Mouse (Mus musculus): ENCODE results near the gene Cercam. TPM values are rescaled to one million over a fixed set of nuclear protein-coding genes. Genes with fewer than 3 reads are reported as not detected.
"Not testable (repeated sequence)": the region's sequence is repeated elsewhere in the genome, so short reads cannot be mapped to it uniquely, and the experiment has no call there.

Gene Cercam
- polyA plus RNA-seq, 1 experiment from 2014 or later: 14.8 TPM

- no peaks in the 10 kb centered on the region for H3K9me3 ChIP-seq (ENCODE audit: control insufficient read depth, low read length)
- H3K9ac ChIP-seq (ENCODE audit: low read length): no peak overlapping the region
- WGBS: 83% methylated on average over 10 of the region's 10 CpGs
- H3K27me3 ChIP-seq (ENCODE audit: control insufficient read depth, insufficient read depth, low read length): no peaks in the 10 kb centered on the region
- H3K36me3 ChIP-seq (ENCODE audit: control insufficient read depth, insufficient read depth, low read length): peaks cover 8% of the 10 kb centered on the region
- ATAC-seq (ENCODE audit: insufficient number of reproducible peaks, insufficient read depth, low FRiP score, low read depth): no peak
- H3K4me3 ChIP-seq (ENCODE audit: control insufficient read depth in 1 of 2, insufficient read depth in 1 of 2, low read depth in 1 of 2, low read length in 2 of 2): no peak overlapping the region
- H3K4me2 ChIP-seq (ENCODE audit: low read length): no peak overlapping the region
- H3K4me1 ChIP-seq (ENCODE audit: control insufficient read depth in 2 of 2, insufficient read depth in 2 of 2, low read length in 2 of 2): peaks cover 7 to 10% of the 10 kb centered on the region in 2 experiments; a peak in 2 of 4 replicates
- H3K27ac ChIP-seq (replicated peaks in 1 of 2; ENCODE audit: control insufficient read depth in 1 of 2, insufficient read depth in 1 of 2, low read depth in 2 of 2, low read length in 2 of 2): no peak overlapping the region
These were observed 3.8 kb downstream of the Cercam start for GRCm38 (mm10) chr2:29872581-29873295.

GRCm38 (mm10) chr2:29873801-29874200 is 4.8 kb downstream of the Cercam start:
- peaks cover 7% of the 10 kb centered on the region in 2 experiments; a peak in 2 of 4 replicates for H3K4me1 ChIP-seq (ENCODE audit: control insufficient read depth in 2 of 2, insufficient read depth in 2 of 2, low read length in 2 of 2)
- no peak overlapping the region for H3K9ac ChIP-seq (ENCODE audit: low read length)
- WGBS: 84% methylated on average over 4 of the region's 4 CpGs
- peaks cover 8% of the 10 kb centered on the region for H3K36me3 ChIP-seq (ENCODE audit: control insufficient read depth, insufficient read depth, low read length)
- H3K9me3 ChIP-seq (ENCODE audit: control insufficient read depth, low read length): no peaks in the 10 kb centered on the region
- H3K27me3 ChIP-seq (ENCODE audit: control insufficient read depth, insufficient read depth, low read length): no peaks in the 10 kb centered on the region
- H3K27ac ChIP-seq (replicated peaks in 1 of 2; ENCODE audit: control insufficient read depth in 1 of 2, insufficient read depth in 1 of 2, low read depth in 2 of 2, low read length in 2 of 2): no peak overlapping the region
- no peak overlapping the region for H3K4me3 ChIP-seq (ENCODE audit: control insufficient read depth in 1 of 2, insufficient read depth in 1 of 2, low read depth in 1 of 2, low read length in 2 of 2)
- no peak overlapping the region for H3K4me2 ChIP-seq (ENCODE audit: low read length)
- no peak for ATAC-seq (ENCODE audit: insufficient number of reproducible peaks, insufficient read depth, low FRiP score, low read depth)

GRCm38 (mm10) chr2:29878061-29878460 is 9.1 kb downstream of the Cercam start:
- WGBS: 80% methylated on average over 4 of the region's 4 CpGs
- peaks cover 4% of the 10 kb centered on the region for H3K36me3 ChIP-seq (ENCODE audit: control insufficient read depth, insufficient read depth, low read length)
- peaks cover 3 to 5% of the 10 kb centered on the region in 2 experiments; a peak in 2 of 4 replicates for H3K4me1 ChIP-seq (ENCODE audit: control insufficient read depth in 2 of 2, insufficient read depth in 2 of 2, low read length in 2 of 2)
- no peak overlapping the region for H3K4me3 ChIP-seq (ENCODE audit: control insufficient read depth in 1 of 2, insufficient read depth in 1 of 2, low read depth in 1 of 2, low read length in 2 of 2)
- no peak overlapping the region for H3K4me2 ChIP-seq (ENCODE audit: low read length)
- H3K9me3 ChIP-seq (ENCODE audit: control insufficient read depth, low read length): no peaks in the 10 kb centered on the region
- H3K27ac ChIP-seq (replicated peaks in 1 of 2; ENCODE audit: control insufficient read depth in 1 of 2, insufficient read depth in 1 of 2, low read depth in 2 of 2, low read length in 2 of 2): no peak overlapping the region
- no peaks in the 10 kb centered on the region for H3K27me3 ChIP-seq (ENCODE audit: control insufficient read depth, insufficient read depth, low read length)
- ATAC-seq (ENCODE audit: insufficient number of reproducible peaks, insufficient read depth, low FRiP score, low read depth): no peak
- no peak overlapping the region for H3K9ac ChIP-seq (ENCODE audit: low read length)

GRCm38 (mm10) chr2:29879191-29879590 is 10.2 kb downstream of the Cercam start:
- WGBS: 60% methylated on average over 8 of the region's 8 CpGs
- Histone ChIP-seq H3K4me2 (ENCODE audit: low read length) (no peak overlapping the region), H3K27me3 (ENCODE audit: control insufficient read depth, insufficient read depth, low read length) (no peaks in the 10 kb centered on the region), H3K4me1 (ENCODE audit: control insufficient read depth in 2 of 2, insufficient read depth in 2 of 2, low read length in 2 of 2) (peaks cover 3 to 5% of the 10 kb centered on the region in 2 experiments; a peak in 2 of 4 replicates), H3K9me3 (ENCODE audit: control insufficient read depth, low read length) (no peaks in the 10 kb centered on the region), H3K36me3 (ENCODE audit: control insufficient read depth, insufficient read depth, low read length) (no peaks in the 10 kb centered on the region; the same call in 1 of the 2 replicates), H3K4me3 (ENCODE audit: control insufficient read depth in 1 of 2, insufficient read depth in 1 of 2, low read depth in 1 of 2, low read length in 2 of 2) (no peak overlapping the region), H3K27ac (replicated peaks in 1 of 2; ENCODE audit: control insufficient read depth in 1 of 2, insufficient read depth in 1 of 2, low read depth in 2 of 2, low read length in 2 of 2) (no peak overlapping the region), H3K9ac (ENCODE audit: low read length) (no peak overlapping the region)
- no peak for ATAC-seq (ENCODE audit: insufficient number of reproducible peaks, insufficient read depth, low FRiP score, low read depth)

- no peak overlapping the region for H3K27ac ChIP-seq (replicated peaks in 1 of 2; ENCODE audit: control insufficient read depth in 1 of 2, insufficient read depth in 1 of 2, low read depth in 2 of 2, low read length in 2 of 2)
- 58% methylated on average over 17 of the region's 17 CpGs for WGBS
- ATAC-seq (ENCODE audit: insufficient number of reproducible peaks, insufficient read depth, low FRiP score, low read depth): no peak
- H3K9ac ChIP-seq (ENCODE audit: low read length): no peak overlapping the region
- no peaks in the 10 kb centered on the region for H3K9me3 ChIP-seq (ENCODE audit: control insufficient read depth, low read length)
- H3K4me1 ChIP-seq (ENCODE audit: control insufficient read depth in 2 of 2, insufficient read depth in 2 of 2, low read length in 2 of 2): peaks cover 3 to 5% of the 10 kb centered on the region in 2 experiments; a peak in 2 of 4 replicates
- no peak overlapping the region for H3K4me2 ChIP-seq (ENCODE audit: low read length)
- H3K36me3 ChIP-seq (ENCODE audit: control insufficient read depth, insufficient read depth, low read length): no peaks in the 10 kb centered on the region; the same call in 1 of the 2 replicates
- no peaks in the 10 kb centered on the region for H3K27me3 ChIP-seq (ENCODE audit: control insufficient read depth, insufficient read depth, low read length)
- no peak overlapping the region for H3K4me3 ChIP-seq (ENCODE audit: control insufficient read depth in 1 of 2, insufficient read depth in 1 of 2, low read depth in 1 of 2, low read length in 2 of 2)
These were observed 11.2 kb downstream of the Cercam start for GRCm38 (mm10) chr2:29879964-29880830.

GRCm38 (mm10) chr2:29886659-29887292 is 17.8 kb downstream of the Cercam start:
- H3K4me1 ChIP-seq (ENCODE audit: control insufficient read depth in 2 of 2, insufficient read depth in 2 of 2, low read length in 2 of 2): peaks cover 12 to 14% of the 10 kb centered on the region in 2 experiments
- H3K4me2 ChIP-seq (ENCODE audit: low read length); H3K9me3 ChIP-seq (ENCODE audit: control insufficient read depth, low read length); H3K36me3 ChIP-seq (ENCODE audit: control insufficient read depth, insufficient read depth, low read length); H3K9ac ChIP-seq (ENCODE audit: low read length); H3K27ac ChIP-seq (replicated peaks in 1 of 2; ENCODE audit: control insufficient read depth in 1 of 2, insufficient read depth in 1 of 2, low read depth in 2 of 2, low read length in 2 of 2); ATAC-seq (ENCODE audit: insufficient number of reproducible peaks, insufficient read depth, low FRiP score, low read depth); H3K27me3 ChIP-seq (ENCODE audit: control insufficient read depth, insufficient read depth, low read length); H3K4me3 ChIP-seq (ENCODE audit: control insufficient read depth in 1 of 2, insufficient read depth in 1 of 2, low read depth in 1 of 2, low read length in 2 of 2): not testable (repeated sequence)
- WGBS: 77% methylated on average over 9 of the region's 9 CpGs
